Mouse (Mus musculus) mesoderm, embryonic 11.5 days (tissue): ENCODE measurements around the gene Vash2.
"Not testable (repeated sequence)": the region's sequence is repeated elsewhere in the genome, so short reads cannot be mapped to it uniquely, and the experiment has no call there.

Experiments used
- DNase-seq: peaks from one replicate; pipeline ENCODE4 v3.0.0-alpha.2; 2012; ENCODE audit warnings: low read depth, low spot score

The Vash2 gene

GRCm38 (mm10) chr1:190927311-190927710, 51.8 kb downstream of the Vash2 start:
- DNase-seq: no peak

- DNase-seq: not testable (repeated sequence)
These were observed 54.3 kb downstream of the Vash2 start, which contains the start of gene Angel2 for GRCm38 (mm10) chr1:190924812-190925211. Gene Angel2, plus strand, starts transcription at chr1:190925112.

GRCm38 (mm10) chr1:190919725-190920469, 59.2 kb downstream of the Vash2 start:
- no peak for DNase-seq

- DNase-seq: no peak
These were observed 60.2 kb downstream of the Vash2 start for GRCm38 (mm10) chr1:190918938-190919337.

- no peak for DNase-seq
These were observed 66.5 kb downstream of the Vash2 start for GRCm38 (mm10) chr1:190912623-190913022.

GRCm38 (mm10) chr1:190911415-190912123, 67.5 kb downstream of the Vash2 start, which contains the start of gene Rps6kc1:
Gene Rps6kc1, minus strand, starts transcription at chr1:190911770.
- DNase-seq: peak; percentile 90

GRCm38 (mm10) chr1:190910836-190911235, 68.3 kb downstream of the Vash2 start:
- no peak for DNase-seq

GRCm38 (mm10) chr1:190904714-190905113, 74.4 kb downstream of the Vash2 start:
- no peak for DNase-seq

GRCm38 (mm10) chr1:190904136-190904535, 75.0 kb downstream of the Vash2 start:
- no peak for DNase-seq

GRCm38 (mm10) chr1:190901082-190901481, 78.0 kb downstream of the Vash2 start:
- no peak for DNase-seq

- no peak for DNase-seq
These were observed 80.1 kb downstream of the Vash2 start for GRCm38 (mm10) chr1:190898899-190899575.

GRCm38 (mm10) chr1:190898186-190898585, 80.9 kb downstream of the Vash2 start:
- no peak for DNase-seq
